Mouse (Mus musculus) ES-Bruce4 (cell line): ENCODE measurements at regions not wholly inside any gene's neighbourhood (a gene's known extent, or its start where the extent isn't known, plus 50 kb on each side); places are given as distances from the start of the nearest gene placed in this dataset.

ENCODE experiments used
- H3K27ac ChIP-seq: 2 replicates; pipeline ENCODE4 v1.5.1; 2012; ENCODE audit warnings: low read length, inconsistent platforms; ENCODE audit not compliant: insufficient read depth
- H3K27me3 ChIP-seq: 2 replicates; pipeline ENCODE4 v1.6.1; 2012; ENCODE audit warnings: mild to moderate bottlenecking, low read length, inconsistent platforms; ENCODE audit not compliant: control insufficient read depth, poor library complexity, insufficient read depth, severe bottlenecking
- H3K36me3 ChIP-seq: 2 replicates; pipeline ENCODE4 v1.6.1; 2012; ENCODE audit warnings: inconsistent platforms, mild to moderate bottlenecking, low read length, moderate library complexity; ENCODE audit not compliant: control insufficient read depth, poor library complexity, insufficient read depth, severe bottlenecking
- H3K4me1 ChIP-seq: one replicate; pipeline ENCODE4 v1.8.1; 2011; ENCODE audit warnings: low read length; ENCODE audit not compliant: control insufficient read depth, insufficient read depth
- H3K4me3 ChIP-seq: 2 replicates; pipeline ENCODE4 v1.5.1; 2011; ENCODE audit warnings: low read depth, mild to moderate bottlenecking, low read length
- H3K9ac ChIP-seq: 2 replicates; pipeline ENCODE4 v1.6.1; 2012; ENCODE audit warnings: low read depth, mild to moderate bottlenecking, inconsistent platforms; ENCODE audit not compliant: poor library complexity, severe bottlenecking
- H3K9me3 ChIP-seq: replicated peaks from 2 replicates; pipeline ENCODE4 v1.6.1; 2012; ENCODE audit warnings: mild to moderate bottlenecking, low read length, inconsistent platforms; ENCODE audit not compliant: control insufficient read depth, poor library complexity, insufficient read depth, severe bottlenecking
- CTCF ChIP-seq: IDR thresholded peaks from one replicate; pipeline ENCODE4 v1.8.1; 2011; ENCODE audit warnings: low read depth, low read length
- EP300 ChIP-seq: IDR thresholded peaks from 2 replicates; pipeline ENCODE4 v1.6.1; 2011; ENCODE audit warnings: low read depth, low read length; ENCODE audit not compliant: insufficient read depth
- POLR2A ChIP-seq: IDR thresholded peaks from one replicate; pipeline ENCODE4 v1.8.1; 2011; ENCODE audit warnings: low read length; ENCODE audit not compliant: insufficient read depth

DNA sequence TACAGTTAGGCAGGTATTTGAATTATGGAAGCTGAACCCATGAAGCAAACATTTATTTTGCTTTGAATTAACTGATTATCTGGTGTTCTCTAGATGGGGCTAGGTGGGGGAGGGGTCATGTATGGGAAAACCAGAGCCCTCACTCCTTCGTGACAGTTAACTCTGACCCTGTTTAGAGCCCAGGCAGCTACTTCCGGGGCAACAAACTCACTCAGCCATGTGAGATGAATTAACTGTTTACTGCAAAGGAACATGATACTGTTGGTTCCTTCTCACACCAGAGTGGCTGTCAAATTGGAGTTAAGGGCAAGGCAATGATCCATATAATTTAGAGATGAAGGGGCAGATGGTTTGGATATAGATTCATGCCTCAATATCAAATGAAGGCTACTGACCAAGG lies 458.5 kb downstream of the Wdr11 start:
- Histone ChIP-seq H3K36me3 (no peaks in the 10 kb centered on the region), H3K9ac (no peak overlapping the region), H3K4me1 (no peaks in the 10 kb centered on the region), H3K9me3 (no peaks in the 10 kb centered on the region), H3K27me3 (no peaks in the 10 kb centered on the region), H3K27ac (no peak overlapping the region), H3K4me3 (no peak overlapping the region)
- TF ChIP-seq POLR2A = no peak
- no peak for TF ChIP-seq CTCF
- no peak for TF ChIP-seq EP300

DNA sequence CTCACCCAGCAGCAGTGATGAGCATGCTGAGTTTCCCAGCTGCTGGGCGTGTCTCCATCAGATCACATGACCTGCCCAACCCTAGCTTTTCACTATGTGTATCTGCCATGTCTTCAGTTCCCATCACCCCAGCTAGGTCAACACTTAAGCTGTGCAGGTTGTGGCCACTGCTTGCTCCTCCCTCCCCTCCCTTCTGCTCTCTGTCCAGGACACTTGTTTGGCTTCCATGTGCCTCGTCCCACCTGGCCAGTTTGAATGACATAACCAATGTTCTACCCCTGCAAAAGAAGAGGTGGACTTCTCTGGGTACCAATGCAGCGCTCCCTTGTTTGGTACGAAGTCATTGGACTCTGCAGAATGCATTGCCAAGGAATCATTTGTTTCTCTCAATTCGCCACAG lies 460.7 kb downstream of the Wdr11 start:
- no peaks in the 10 kb centered on the region for H3K9me3 ChIP-seq
- H3K9ac ChIP-seq = no peak overlapping the region
- H3K27ac ChIP-seq = no peak overlapping the region
- H3K4me1 ChIP-seq = no peaks in the 10 kb centered on the region
- no peak for TF ChIP-seq EP300
- no peak for TF ChIP-seq CTCF
- no peak for TF ChIP-seq POLR2A
- H3K36me3 ChIP-seq = no peaks in the 10 kb centered on the region
- H3K4me3 ChIP-seq = no peak overlapping the region
- H3K27me3 ChIP-seq = no peaks in the 10 kb centered on the region

DNA sequence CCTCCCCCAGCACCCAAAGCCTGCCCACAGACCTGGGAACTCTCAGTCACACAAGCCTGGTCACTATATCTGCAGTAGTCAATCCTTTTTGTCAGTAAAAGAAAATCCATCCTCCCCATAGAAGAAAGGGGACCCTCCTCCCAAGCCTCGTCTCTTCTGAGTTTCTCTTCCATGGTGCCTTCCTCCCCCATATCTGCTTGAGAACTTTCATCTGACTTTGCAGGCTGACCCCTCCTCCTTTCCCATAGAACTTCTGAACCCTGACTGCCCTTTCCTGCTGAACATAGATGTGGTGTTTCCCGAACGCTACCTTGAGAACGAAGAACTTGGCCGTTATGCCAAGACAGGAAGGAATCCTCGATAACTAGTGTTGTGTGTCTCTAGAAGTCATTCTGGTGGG lies 462.5 kb downstream of the Ate1 start:
- peaks cover 3% of the 10 kb centered on the region; the same call in 1 of the 2 replicates for H3K27me3 ChIP-seq
- no peaks in the 10 kb centered on the region for H3K9me3 ChIP-seq
- no peak overlapping the region for H3K9ac ChIP-seq
- TF ChIP-seq CTCF (no peak), POLR2A (no peak), EP300 (no peak)
- no peak overlapping the region for H3K4me3 ChIP-seq
- H3K27ac ChIP-seq = no peak overlapping the region
- H3K4me1 ChIP-seq = no peaks in the 10 kb centered on the region
- no peaks in the 10 kb centered on the region for H3K36me3 ChIP-seq

DNA sequence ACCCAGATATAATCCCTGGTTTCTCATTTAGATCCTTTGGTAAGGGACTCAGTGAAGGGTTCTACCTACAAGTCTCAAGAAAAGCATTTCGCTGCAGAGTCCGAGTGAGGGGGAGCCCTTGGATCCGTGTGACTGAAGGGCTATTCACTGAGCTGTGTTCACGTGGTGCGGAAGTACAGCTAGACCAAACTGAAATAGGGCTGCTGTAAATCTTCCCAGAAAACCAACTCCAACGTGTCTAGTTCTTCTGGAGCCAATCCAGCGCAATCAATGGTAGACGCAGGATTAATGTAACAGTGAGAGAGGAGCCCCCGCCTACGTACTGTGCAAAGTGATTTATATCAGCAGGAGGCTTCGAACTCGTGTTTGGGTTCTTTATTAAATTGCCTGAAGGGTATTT lies 461.9 kb downstream of the Ate1 start:
- TF ChIP-seq EP300 = no peak

DNA sequence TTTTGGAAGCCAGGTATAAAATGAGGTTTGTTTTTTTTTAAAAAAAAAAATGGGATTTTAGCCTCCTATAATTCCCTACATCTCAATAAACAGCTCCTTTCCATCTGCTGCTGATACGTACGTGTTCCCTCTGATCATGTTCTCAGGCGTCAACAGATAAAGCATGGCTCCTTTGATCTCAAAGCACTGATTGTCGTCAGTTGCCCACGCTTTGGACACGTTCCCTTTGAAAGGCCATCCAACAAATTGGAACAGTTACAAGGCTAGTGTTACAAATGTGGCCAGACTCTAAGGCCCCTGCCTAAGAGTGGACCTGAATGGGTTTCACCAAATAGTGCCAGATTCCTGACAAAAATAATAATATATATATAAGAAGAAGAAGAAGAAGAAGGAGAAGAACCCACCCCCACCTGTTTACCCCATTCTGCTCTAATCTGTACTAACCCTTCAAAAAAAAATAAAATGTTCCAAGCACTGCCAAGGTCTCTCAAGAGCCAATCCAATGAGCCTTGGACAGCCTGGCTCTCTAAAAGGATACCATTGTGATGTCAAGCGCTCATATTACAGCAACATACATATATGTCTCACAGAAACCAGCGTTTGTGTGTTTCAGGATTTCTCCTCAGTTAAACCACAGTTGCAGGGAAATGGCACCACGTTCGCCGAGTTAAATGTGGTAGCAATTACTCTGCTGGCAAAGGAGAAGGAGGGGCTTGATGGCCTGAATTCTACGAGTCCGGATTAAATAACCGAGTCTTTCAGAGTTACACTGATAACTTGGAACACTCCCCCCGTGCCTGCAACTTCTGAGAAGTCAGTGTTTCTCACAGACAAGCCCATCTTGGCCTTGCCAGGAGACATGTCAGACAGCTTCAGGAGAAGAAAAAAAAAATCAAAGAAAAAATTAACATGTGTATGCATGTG lies 460.2 kb downstream of the Ate1 start:
- Histone ChIP-seq H3K27ac (no peak overlapping the region), H3K27me3 (peaks cover 3% of the 10 kb centered on the region; the same call in 1 of the 2 replicates), H3K4me3 (no peak overlapping the region), H3K4me1 (no peaks in the 10 kb centered on the region), H3K9ac (no peak overlapping the region), H3K36me3 (no peaks in the 10 kb centered on the region), H3K9me3 (no peaks in the 10 kb centered on the region)
- TF ChIP-seq POLR2A = no peak
- TF ChIP-seq CTCF = no peak
- TF ChIP-seq EP300 = no peak

More for the DNA sequence above, 461.9 kb downstream of the Ate1 start:
- no peak overlapping the region for H3K4me3 ChIP-seq
- no peaks in the 10 kb centered on the region for H3K9me3 ChIP-seq
- H3K4me1 ChIP-seq = no peaks in the 10 kb centered on the region
- H3K9ac ChIP-seq = no peak overlapping the region
- peaks cover 3% of the 10 kb centered on the region; the same call in 1 of the 2 replicates for H3K27me3 ChIP-seq
- H3K27ac ChIP-seq = no peak overlapping the region
- no peaks in the 10 kb centered on the region for H3K36me3 ChIP-seq

DNA sequence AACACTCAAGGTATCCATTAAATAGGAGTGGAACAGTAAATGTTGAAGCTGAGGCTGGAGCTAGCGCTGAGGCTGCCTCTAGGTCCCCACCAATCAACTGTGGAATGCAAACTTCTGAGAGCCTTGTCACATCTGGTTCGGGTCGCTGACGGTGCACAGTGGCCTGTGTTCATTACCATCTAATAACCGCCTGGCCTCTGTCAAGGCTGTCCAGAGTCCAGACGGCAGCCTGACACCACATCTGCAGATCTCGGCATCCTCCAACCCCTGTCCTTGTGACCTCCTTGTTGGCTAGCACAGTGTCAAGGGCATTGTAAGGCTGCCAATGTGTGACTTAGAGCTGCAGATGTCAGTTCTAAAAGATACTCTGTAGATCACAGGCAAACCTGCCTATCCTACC lies 455.7 kb downstream of the Ate1 start:
- H3K4me3 ChIP-seq = no peak overlapping the region
- no peak overlapping the region for H3K27ac ChIP-seq
- no peaks in the 10 kb centered on the region for H3K9me3 ChIP-seq
- TF ChIP-seq POLR2A = no peak
- TF ChIP-seq CTCF = no peak
- no peak for TF ChIP-seq EP300
- H3K9ac ChIP-seq = no peak overlapping the region
- no peaks in the 10 kb centered on the region for H3K4me1 ChIP-seq
- no peaks in the 10 kb centered on the region for H3K36me3 ChIP-seq
- H3K27me3 ChIP-seq = no peaks in the 10 kb centered on the region
